Mouse (Mus musculus) midbrain, embryonic 11.5 days (tissue): Measurements from ENCODE around the gene Col26a1. TPM values are rescaled to one million over a fixed set of nuclear protein-coding genes. Genes with fewer than 3 reads are reported as not detected.

ENCODE experiments used
- ATAC-seq: fragments of 200-750 bp; cut with Nextera tagmentation; 2 replicates; pipeline ENCODE4 v1.8.0; 2017; ENCODE audit warnings: moderate TSS enrichment, moderate library complexity; ENCODE audit not compliant: low FRiP score
- DNase-seq: peaks from one replicate; pipeline ENCODE4 v3.0.0; 2015; ENCODE audit warnings: low spot score; ENCODE audit errors: missing footprints
- H3K27ac ChIP-seq: fragments of 300-500 bp; sonication (generic); 2 replicates; pipeline ENCODE4 v1.5.1; 2014; ENCODE audit warnings: low read depth, low read length
- H3K27me3 ChIP-seq: fragments of 300-500 bp; sonication (generic); 2 replicates; pipeline ENCODE4 v1.6.1; 2014; ENCODE audit warnings: mild to moderate bottlenecking, low read length, moderate library complexity, mixed read lengths; ENCODE audit not compliant: control insufficient read depth, insufficient read depth
- H3K36me3 ChIP-seq: fragments of 300-500 bp; sonication (generic); 2 replicates; pipeline ENCODE4 v1.6.1; 2014; ENCODE audit warnings: mild to moderate bottlenecking, low read length, moderate library complexity, mixed read lengths; ENCODE audit not compliant: control insufficient read depth, insufficient read depth
- H3K4me1 ChIP-seq: fragments of 300-500 bp; sonication (generic); 2 replicates; pipeline ENCODE4 v1.6.1; 2014; ENCODE audit warnings: low read length; ENCODE audit not compliant: control insufficient read depth, insufficient read depth
- H3K4me2 ChIP-seq: fragments of 300-500 bp; sonication (generic); 2 replicates; pipeline ENCODE4 v1.6.1; 2014; ENCODE audit warnings: mild to moderate bottlenecking, moderate library complexity
- H3K4me3 ChIP-seq: fragments of 300-500 bp; sonication (generic); 2 replicates; pipeline ENCODE4 v1.5.1; 2014; ENCODE audit warnings: low read depth, low read length
- H3K9ac ChIP-seq: fragments of 300-500 bp; sonication (generic); 2 replicates; pipeline ENCODE4 v1.6.1; 2014; ENCODE audit warnings: low read length
- H3K9me3 ChIP-seq: fragments of 300-500 bp; sonication (generic); 2 replicates; pipeline ENCODE4 v1.6.1; 2016; ENCODE audit warnings: low read length; ENCODE audit not compliant: control insufficient read depth
- WGBS: fragments of 180-500 bp; shearing (Covaris S2); extraction: QIAGEN DNeasy Blood & Tissue Kit; methylation state at CpG from one replicate; pipeline ENCODE4 v1.1.7; 2014; 5-methylcytosine and 5-hydroxymethylcytosine counted together
- polyA plus RNA-seq: library from polyadenylated mRNA; unstranded; fragments of >200 nt; fragmentation: Nextera tagmentation; extraction: Ambion mirVana; gene quantifications from 2 replicates; pipeline ENCODE4 v1.2.1, GENCODE M21; 2014

Col26a1 gene
- polyA plus RNA-seq, 1 experiment from 2014 or later = 21.9 TPM

- ATAC-seq = no peak
- no peak for DNase-seq
- no peak overlapping the region for H3K9ac ChIP-seq
- no peak overlapping the region for H3K27ac ChIP-seq
- no peak overlapping the region for H3K4me3 ChIP-seq
- no peaks in the 10 kb centered on the region for H3K36me3 ChIP-seq
- H3K9me3 ChIP-seq = no peaks in the 10 kb centered on the region
- WGBS = 64% methylated on average over 10 of the region's 10 CpGs
- H3K4me2 ChIP-seq = no peak overlapping the region
- H3K4me1 ChIP-seq = peaks cover 2% of the 10 kb centered on the region; the same call in 1 of the 2 replicates
- no peaks in the 10 kb centered on the region for H3K27me3 ChIP-seq
Measured at GRCm38 (mm10) chr5:136716696-136717572, 166.1 kb downstream of the Col26a1 start.

DNA sequence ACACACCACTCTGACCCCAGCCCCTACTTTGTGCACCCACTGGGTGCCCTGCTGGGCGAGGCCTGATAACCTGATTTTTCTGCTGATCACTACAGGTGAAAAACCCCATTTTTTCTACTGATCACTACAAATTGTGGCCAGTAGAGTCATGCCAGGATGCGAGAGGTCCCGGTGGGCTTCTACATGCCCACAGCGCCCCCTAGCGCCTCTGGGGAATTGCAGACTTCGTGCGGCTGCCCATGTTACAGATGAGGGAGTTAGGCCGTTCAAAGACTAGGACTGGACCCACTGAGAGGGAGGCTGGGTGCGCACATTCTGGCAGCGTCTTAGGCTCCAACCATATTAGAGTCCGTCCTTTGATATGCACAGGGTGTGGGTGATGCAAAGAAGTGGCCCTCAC lies 168.1 kb downstream of the Col26a1 start:
- WGBS = 25% methylated on average over 11 of the region's 11 CpGs
- H3K4me2 ChIP-seq = peak overlapping the region; percentile 33
- H3K27ac ChIP-seq = no peak overlapping the region

GRCm38 (mm10) chr5:136714232-136714875 lies 168.7 kb downstream of the Col26a1 start:
- Histone ChIP-seq H3K27ac (no peak overlapping the region), H3K9ac (no peak overlapping the region), H3K4me1 (peaks cover 2% of the 10 kb centered on the region; the same call in 1 of the 2 replicates), H3K4me3 (no peak overlapping the region), H3K4me2 (peak overlapping the region; percentile 33), H3K36me3 (no peaks in the 10 kb centered on the region), H3K9me3 (no peaks in the 10 kb centered on the region), H3K27me3 (no peaks in the 10 kb centered on the region)
- DNase-seq (no peak), ATAC-seq (no peak)
- WGBS = 26% methylated on average over 32 of the region's 32 CpGs

More for the DNA sequence above, 168.1 kb downstream of the Col26a1 start:
- no peak for ATAC-seq
- peaks cover 2% of the 10 kb centered on the region; the same call in 1 of the 2 replicates for H3K4me1 ChIP-seq
- no peaks in the 10 kb centered on the region for H3K36me3 ChIP-seq
- peak; percentile 94 for DNase-seq
- H3K4me3 ChIP-seq = no peak overlapping the region
- H3K9ac ChIP-seq = no peak overlapping the region
- H3K27me3 ChIP-seq = no peaks in the 10 kb centered on the region
- H3K9me3 ChIP-seq = no peaks in the 10 kb centered on the region

- ATAC-seq = no peak
- WGBS = 57% methylated on average over 4 of the region's 4 CpGs
- H3K4me1 ChIP-seq = peaks cover 2% of the 10 kb centered on the region; the same call in 1 of the 2 replicates
Measured at GRCm38 (mm10) chr5:136710742-136711141, 172.3 kb downstream of the Col26a1 start.

GRCm38 (mm10) chr5:136708116-136708515 lies 174.9 kb downstream of the Col26a1 start:
- DNase-seq = no peak
- WGBS = 84% methylated on average over 12 of the region's 12 CpGs
- no peaks in the 10 kb centered on the region for H3K4me1 ChIP-seq
- H3K9me3 ChIP-seq = no peaks in the 10 kb centered on the region; the same call in 1 of the 2 replicates
- no peaks in the 10 kb centered on the region for H3K27me3 ChIP-seq
- H3K4me3 ChIP-seq = no peak overlapping the region
- no peak overlapping the region for H3K4me2 ChIP-seq
- H3K36me3 ChIP-seq = no peaks in the 10 kb centered on the region
- ATAC-seq = no peak
- H3K27ac ChIP-seq = no peak overlapping the region
- no peak overlapping the region for H3K9ac ChIP-seq

More at GRCm38 (mm10) chr5:136710742-136711141, 172.3 kb downstream of the Col26a1 start:
- Histone ChIP-seq H3K36me3 (no peaks in the 10 kb centered on the region), H3K27ac (no peak overlapping the region), H3K9me3 (no peaks in the 10 kb centered on the region; the same call in 1 of the 2 replicates), H3K27me3 (no peaks in the 10 kb centered on the region), H3K9ac (no peak overlapping the region), H3K4me2 (no peak overlapping the region), H3K4me3 (no peak overlapping the region)
- no peak for DNase-seq

GRCm38 (mm10) chr5:136706803-136707202 lies 176.2 kb downstream of the Col26a1 start:
- DNase-seq (peak; percentile 98), ATAC-seq (no peak)

DNA sequence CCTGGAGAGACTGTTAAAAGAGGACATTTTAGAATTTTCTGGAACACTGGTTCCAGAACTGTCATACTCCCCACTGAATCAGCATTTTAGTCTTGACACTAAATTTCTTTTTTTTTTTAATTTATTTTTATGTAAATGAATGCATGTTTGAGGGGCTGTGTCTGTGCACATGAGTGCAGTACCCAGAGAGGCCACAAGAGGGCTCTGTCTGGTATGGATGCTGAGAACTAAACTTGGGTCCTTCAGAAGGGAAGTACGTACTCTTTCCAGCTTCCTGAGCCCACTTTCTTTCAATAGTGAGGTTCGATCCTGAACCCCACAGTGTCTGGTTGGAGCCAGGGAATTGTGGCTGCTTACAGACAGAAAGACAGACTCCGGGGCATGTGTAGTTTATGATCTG lies 177.5 kb downstream of the Col26a1 start:
- no peaks in the 10 kb centered on the region for H3K27me3 ChIP-seq
- WGBS = 98% methylated on average over 3 of the region's 3 CpGs

More at GRCm38 (mm10) chr5:136706803-136707202, 176.2 kb downstream of the Col26a1 start:
- H3K27ac ChIP-seq = no peak overlapping the region
- no peak overlapping the region for H3K4me2 ChIP-seq
- no peaks in the 10 kb centered on the region for H3K27me3 ChIP-seq
- H3K4me1 ChIP-seq = no peaks in the 10 kb centered on the region
- H3K4me3 ChIP-seq = no peak overlapping the region
- H3K36me3 ChIP-seq = no peaks in the 10 kb centered on the region
- H3K9me3 ChIP-seq = no peaks in the 10 kb centered on the region; the same call in 1 of the 2 replicates
- 2% methylated on average over 9 of the region's 9 CpGs for WGBS
- no peak overlapping the region for H3K9ac ChIP-seq

DNA sequence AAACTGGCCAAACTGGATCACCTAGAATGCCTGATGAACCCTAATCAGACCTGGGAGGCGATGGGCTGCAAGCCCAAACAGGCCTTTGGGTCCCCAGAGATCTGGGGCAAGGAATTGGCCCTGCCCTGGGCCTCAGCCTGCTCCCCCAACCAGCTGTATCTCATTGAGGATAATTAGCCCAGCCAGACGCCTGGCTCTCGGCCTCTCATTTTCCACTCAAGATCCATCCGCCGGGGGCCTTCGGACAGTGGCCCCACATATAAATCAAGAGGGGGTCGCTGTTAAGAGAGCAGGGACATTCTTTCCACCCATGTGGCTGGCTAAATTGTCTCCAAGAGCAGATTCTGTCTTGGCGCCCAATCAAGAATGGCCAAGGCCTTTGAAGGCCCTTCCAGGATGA lies 178.9 kb downstream of the Col26a1 start:
- DNase-seq (no peak), ATAC-seq (no peak)
- H3K4me3 ChIP-seq = no peak overlapping the region
- WGBS = 82% methylated on average over 8 of the region's 8 CpGs
- H3K9ac ChIP-seq = no peak overlapping the region
- no peak overlapping the region for H3K27ac ChIP-seq
- no peaks in the 10 kb centered on the region for H3K4me1 ChIP-seq
- H3K9me3 ChIP-seq = no peaks in the 10 kb centered on the region; the same call in 1 of the 2 replicates
- no peak overlapping the region for H3K4me2 ChIP-seq
- H3K36me3 ChIP-seq = no peaks in the 10 kb centered on the region
- no peaks in the 10 kb centered on the region for H3K27me3 ChIP-seq

More for the DNA sequence above, 177.5 kb downstream of the Col26a1 start:
- ATAC-seq (no peak), DNase-seq (no peak)
- H3K27ac ChIP-seq = no peak overlapping the region
- H3K36me3 ChIP-seq = no peaks in the 10 kb centered on the region
- H3K4me2 ChIP-seq = no peak overlapping the region
- H3K9me3 ChIP-seq = no peaks in the 10 kb centered on the region; the same call in 1 of the 2 replicates
- H3K4me3 ChIP-seq = no peak overlapping the region
- H3K4me1 ChIP-seq = no peaks in the 10 kb centered on the region
- no peak overlapping the region for H3K9ac ChIP-seq

DNA sequence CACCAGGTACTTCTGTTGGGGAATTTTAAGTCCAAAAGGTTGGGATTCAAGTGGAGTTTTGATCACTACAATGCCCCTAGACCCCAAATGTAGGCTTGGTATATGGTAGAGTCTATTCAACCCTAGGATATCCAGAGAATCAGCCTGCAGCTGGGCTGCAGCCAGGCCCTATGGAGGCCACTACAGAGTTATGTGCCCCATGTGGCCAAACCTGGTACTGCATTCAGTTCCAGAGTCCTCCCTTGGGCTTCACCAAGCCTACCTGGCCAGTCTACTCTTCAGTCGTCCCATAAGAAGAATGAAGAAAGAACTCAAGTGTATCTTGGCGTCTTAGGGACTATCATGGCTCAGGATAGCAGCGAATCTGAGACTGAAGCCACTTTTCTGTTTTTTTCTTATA lies 179.3 kb downstream of the Col26a1 start:
- Histone ChIP-seq H3K9me3 (no peaks in the 10 kb centered on the region; the same call in 1 of the 2 replicates), H3K36me3 (no peaks in the 10 kb centered on the region), H3K4me2 (no peak overlapping the region), H3K27me3 (no peaks in the 10 kb centered on the region), H3K4me3 (no peak overlapping the region), H3K27ac (no peak overlapping the region), H3K9ac (no peak overlapping the region), H3K4me1 (no peaks in the 10 kb centered on the region)
- 42% methylated on average over 3 of the region's 3 CpGs for WGBS
- ATAC-seq (no peak), DNase-seq (peak; percentile 89)
